Mouse (Mus musculus): ENCODE measurements around the gene Mlxipl. TPM values are rescaled to one million over a fixed set of nuclear protein-coding genes. Genes with fewer than 3 reads are reported as not detected.
"Not testable (repeated sequence)": the region's sequence is repeated elsewhere in the genome, so short reads cannot be mapped to it uniquely, and the experiment has no call there.

Gene Mlxipl
- polyA plus RNA-seq, 1 experiment from 2014 or later, result 8.3 TPM

GRCm38 (mm10) chr5:135064382-135064766 lies 25.3 kb upstream of the Mlxipl start:
- H3K27ac ChIP-seq (ENCODE audit: low read length), result peak overlapping the region; percentile 54; the same call in 1 of the 2 replicates
- peak; percentile 64; the same call in 1 of the 2 replicates for ATAC-seq (ENCODE audit: low FRiP score, low TSS enrichment)

GRCm38 (mm10) chr5:135064909-135065446 lies 24.7 kb upstream of the Mlxipl start, which contains the start of gene Bud23:
Bud23 (minus strand) TSS chr5:135064959.
- H3K27ac ChIP-seq (ENCODE audit: low read length), result peak within 1 kb of the TSS; percentile 54; the same call in 1 of the 2 replicates

More at GRCm38 (mm10) chr5:135064382-135064766, 25.3 kb upstream of the Mlxipl start:
- WGBS, result under 1% methylated on average over 40 of the region's 40 CpGs
- peak overlapping the region; percentile 96 for H3K4me3 ChIP-seq (ENCODE audit: low read length)
- H3K9ac ChIP-seq (replicated peaks; ENCODE audit: low read length), result peak overlapping the region; percentile 85
- no peaks in the 10 kb centered on the region for H3K9me3 ChIP-seq (ENCODE audit: low read length)
- H3K4me2 ChIP-seq (replicated peaks; ENCODE audit: low read depth, low read length), result peak overlapping the region; percentile 89
- peaks cover 34% of the 10 kb centered on the region for H3K36me3 ChIP-seq (ENCODE audit: insufficient read depth, low read length)
- H3K4me1 ChIP-seq (ENCODE audit: insufficient read depth, low read length), result peaks cover 19% of the 10 kb centered on the region
- no peaks in the 10 kb centered on the region for H3K27me3 ChIP-seq (ENCODE audit: insufficient read depth, low read length)

GRCm38 (mm10) chr5:135066008-135066407 lies 23.7 kb upstream of the Mlxipl start:
- H3K9me3 ChIP-seq (ENCODE audit: low read length), result no peaks in the 10 kb centered on the region
- no peak overlapping the region for H3K4me2 ChIP-seq (replicated peaks; ENCODE audit: low read depth, low read length)
- 95% methylated on average over 3 of the region's 3 CpGs for WGBS
- peaks cover 19% of the 10 kb centered on the region for H3K4me1 ChIP-seq (ENCODE audit: insufficient read depth, low read length)
- H3K27me3 ChIP-seq (ENCODE audit: insufficient read depth, low read length), result no peaks in the 10 kb centered on the region
- H3K27ac ChIP-seq (ENCODE audit: low read length), result no peak overlapping the region
- H3K36me3 ChIP-seq (ENCODE audit: insufficient read depth, low read length), result peaks cover 22% of the 10 kb centered on the region
- H3K9ac ChIP-seq (replicated peaks; ENCODE audit: low read length), result no peak overlapping the region
- no peak for ATAC-seq (ENCODE audit: low FRiP score, low TSS enrichment)
- no peak overlapping the region for H3K4me3 ChIP-seq (ENCODE audit: low read length)

More at GRCm38 (mm10) chr5:135064909-135065446, 24.7 kb upstream of the Mlxipl start, which contains the start of gene Bud23:
- WGBS, result 70% methylated on average over 7 of the region's 9 CpGs
- ATAC-seq (ENCODE audit: low FRiP score, low TSS enrichment); H3K27me3 ChIP-seq (ENCODE audit: insufficient read depth, low read length); H3K9me3 ChIP-seq (ENCODE audit: low read length): not testable (repeated sequence)
- Histone ChIP-seq H3K9ac (replicated peaks; ENCODE audit: low read length) (peak within 1 kb of the TSS; percentile 85), H3K36me3 (ENCODE audit: insufficient read depth, low read length) (peaks cover 32% of the 10 kb centered on the region), H3K4me2 (replicated peaks; ENCODE audit: low read depth, low read length) (peak within 1 kb of the TSS; percentile 89), H3K4me3 (ENCODE audit: low read length) (peak within 1 kb of the TSS; percentile 96), H3K4me1 (ENCODE audit: insufficient read depth, low read length) (peaks cover 19% of the 10 kb centered on the region)

- H3K4me3 ChIP-seq (ENCODE audit: low read length), result no peak overlapping the region
- peaks cover 18% of the 10 kb centered on the region for H3K4me1 ChIP-seq (ENCODE audit: insufficient read depth, low read length)
- H3K27me3 ChIP-seq (ENCODE audit: insufficient read depth, low read length), result no peaks in the 10 kb centered on the region
- no peak for ATAC-seq (ENCODE audit: low FRiP score, low TSS enrichment)
- no peak overlapping the region for H3K9ac ChIP-seq (replicated peaks; ENCODE audit: low read length)
- peaks cover 25% of the 10 kb centered on the region for H3K36me3 ChIP-seq (ENCODE audit: insufficient read depth, low read length)
- 88% methylated on average over 3 of the region's 3 CpGs for WGBS
- no peak overlapping the region for H3K4me2 ChIP-seq (replicated peaks; ENCODE audit: low read depth, low read length)
- no peaks in the 10 kb centered on the region for H3K9me3 ChIP-seq (ENCODE audit: low read length)
- no peak overlapping the region for H3K27ac ChIP-seq (ENCODE audit: low read length)
Measured at GRCm38 (mm10) chr5:135070448-135070847, 19.2 kb upstream of the Mlxipl start.

GRCm38 (mm10) chr5:135072061-135072460 lies 17.6 kb upstream of the Mlxipl start:
- Histone ChIP-seq H3K4me2 (replicated peaks; ENCODE audit: low read depth, low read length) (no peak overlapping the region), H3K36me3 (ENCODE audit: insufficient read depth, low read length) (peaks cover 18% of the 10 kb centered on the region), H3K9me3 (ENCODE audit: low read length) (no peaks in the 10 kb centered on the region), H3K9ac (replicated peaks; ENCODE audit: low read length) (no peak overlapping the region), H3K4me3 (ENCODE audit: low read length) (no peak overlapping the region), H3K4me1 (ENCODE audit: insufficient read depth, low read length) (peaks cover 22% of the 10 kb centered on the region), H3K27me3 (ENCODE audit: insufficient read depth, low read length) (no peaks in the 10 kb centered on the region), H3K27ac (ENCODE audit: low read length) (no peak overlapping the region)
- no peak for ATAC-seq (ENCODE audit: low FRiP score, low TSS enrichment)
- 90% methylated on average over 2 of the region's 2 CpGs for WGBS

- H3K4me2 ChIP-seq (replicated peaks; ENCODE audit: low read depth, low read length), result no peak overlapping the region
- peaks cover 22% of the 10 kb centered on the region for H3K4me1 ChIP-seq (ENCODE audit: insufficient read depth, low read length)
- no peak overlapping the region for H3K27ac ChIP-seq (ENCODE audit: low read length)
- H3K9ac ChIP-seq (replicated peaks; ENCODE audit: low read length), result peak overlapping the region; percentile 42; the same call in 1 of the 2 replicates
- H3K27me3 ChIP-seq (ENCODE audit: insufficient read depth, low read length), result no peaks in the 10 kb centered on the region
- ATAC-seq (ENCODE audit: low FRiP score, low TSS enrichment), result no peak
- H3K36me3 ChIP-seq (ENCODE audit: insufficient read depth, low read length), result peaks cover 17% of the 10 kb centered on the region
- WGBS, result 85% methylated on average over 6 of the region's 6 CpGs
- no peaks in the 10 kb centered on the region for H3K9me3 ChIP-seq (ENCODE audit: low read length)
- no peak overlapping the region for H3K4me3 ChIP-seq (ENCODE audit: low read length)
Measured at GRCm38 (mm10) chr5:135072720-135073119, 17.0 kb upstream of the Mlxipl start.

- ATAC-seq (ENCODE audit: low FRiP score, low TSS enrichment), result no peak
- Histone ChIP-seq H3K36me3 (ENCODE audit: insufficient read depth, low read length) (peaks cover 9% of the 10 kb centered on the region), H3K4me1 (ENCODE audit: insufficient read depth, low read length) (peaks cover 22% of the 10 kb centered on the region), H3K9ac (replicated peaks; ENCODE audit: low read length) (peak overlapping the region; percentile 42), H3K4me3 (ENCODE audit: low read length) (no peak overlapping the region), H3K9me3 (ENCODE audit: low read length) (no peaks in the 10 kb centered on the region), H3K27me3 (ENCODE audit: insufficient read depth, low read length) (no peaks in the 10 kb centered on the region), H3K27ac (ENCODE audit: low read length) (no peak overlapping the region), H3K4me2 (replicated peaks; ENCODE audit: low read depth, low read length) (peak overlapping the region; percentile 17; the same call in 1 of the 2 replicates)
- WGBS, result 19% methylated on average over 22 of the region's 26 CpGs
Measured at GRCm38 (mm10) chr5:135073349-135074150, 16.1 kb upstream of the Mlxipl start.

- Histone ChIP-seq H3K4me1 (ENCODE audit: insufficient read depth, low read length) (peaks cover 22% of the 10 kb centered on the region), H3K27ac (ENCODE audit: low read length) (no peak overlapping the region; the same call in 1 of the 2 replicates), H3K4me3 (ENCODE audit: low read length) (no peak overlapping the region), H3K9me3 (ENCODE audit: low read length) (no peaks in the 10 kb centered on the region), H3K9ac (replicated peaks; ENCODE audit: low read length) (no peak overlapping the region), H3K27me3 (ENCODE audit: insufficient read depth, low read length) (no peaks in the 10 kb centered on the region), H3K4me2 (replicated peaks; ENCODE audit: low read depth, low read length) (no peak overlapping the region), H3K36me3 (ENCODE audit: insufficient read depth, low read length) (peaks cover 9% of the 10 kb centered on the region)
- 67% methylated on average over 4 of the region's 4 CpGs for WGBS
- ATAC-seq (ENCODE audit: low FRiP score, low TSS enrichment), result no peak
Measured at GRCm38 (mm10) chr5:135075655-135076054, 14.0 kb upstream of the Mlxipl start.

- Histone ChIP-seq H3K4me1 (ENCODE audit: insufficient read depth, low read length) (peaks cover 22% of the 10 kb centered on the region), H3K27me3 (ENCODE audit: insufficient read depth, low read length) (no peaks in the 10 kb centered on the region), H3K9me3 (ENCODE audit: low read length) (0 out of 2 replicates have a peak, but pooled peaks cover 3% of the 10 kb centered on the region), H3K4me3 (ENCODE audit: low read length) (peak overlapping the region; percentile 89; the same call in 1 of the 2 replicates), H3K36me3 (ENCODE audit: insufficient read depth, low read length) (peaks cover 9% of the 10 kb centered on the region), H3K9ac (replicated peaks; ENCODE audit: low read length) (peak overlapping the region; percentile 85), H3K27ac (ENCODE audit: low read length) (peak overlapping the region; percentile 84), H3K4me2 (replicated peaks; ENCODE audit: low read depth, low read length) (peak overlapping the region; percentile 84)
- peak; percentile 47; the same call in 1 of the 2 replicates for ATAC-seq (ENCODE audit: low FRiP score, low TSS enrichment)
- WGBS, result 80% methylated on average over 14 of the region's 14 CpGs
Measured at GRCm38 (mm10) chr5:135076368-135076767, 13.3 kb upstream of the Mlxipl start.
